Mouse (Mus musculus): ENCODE results near the gene Kcnk6. TPM values are rescaled to one million over a fixed set of nuclear protein-coding genes. Genes with fewer than 3 reads are reported as not detected.
"Not testable (repeated sequence)": the region's sequence is repeated elsewhere in the genome, so short reads cannot be mapped to it uniquely, and the experiment has no call there.

Kcnk6 gene
- total RNA-seq, 4 experiments from 2014 or later = 0.39 to 0.63 (median 0.49) TPM

DNA sequence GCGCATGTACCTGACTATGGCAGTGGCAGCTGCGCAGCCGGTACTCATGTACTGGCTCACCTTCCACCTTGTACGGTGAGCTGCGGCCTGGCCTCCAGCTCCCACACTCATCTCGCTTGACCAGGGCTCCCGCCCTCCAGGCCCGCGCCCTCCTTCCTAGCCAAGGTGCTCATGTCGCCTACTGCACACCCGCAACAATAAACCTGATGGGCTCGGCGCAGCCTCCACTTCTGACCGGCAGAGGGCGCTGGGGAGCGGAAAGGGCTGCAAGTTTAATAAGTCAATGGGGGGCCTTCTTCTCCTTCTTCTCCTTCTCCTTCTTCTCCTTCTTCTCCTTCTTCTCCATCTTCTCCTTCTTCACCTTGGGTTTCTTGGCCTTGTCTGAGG lies 15.0 kb upstream of the Kcnk6 start:
- DNase-seq (ENCODE audit: low spot score in 2 of 2) = peak; percentile 57 to 68

DNA sequence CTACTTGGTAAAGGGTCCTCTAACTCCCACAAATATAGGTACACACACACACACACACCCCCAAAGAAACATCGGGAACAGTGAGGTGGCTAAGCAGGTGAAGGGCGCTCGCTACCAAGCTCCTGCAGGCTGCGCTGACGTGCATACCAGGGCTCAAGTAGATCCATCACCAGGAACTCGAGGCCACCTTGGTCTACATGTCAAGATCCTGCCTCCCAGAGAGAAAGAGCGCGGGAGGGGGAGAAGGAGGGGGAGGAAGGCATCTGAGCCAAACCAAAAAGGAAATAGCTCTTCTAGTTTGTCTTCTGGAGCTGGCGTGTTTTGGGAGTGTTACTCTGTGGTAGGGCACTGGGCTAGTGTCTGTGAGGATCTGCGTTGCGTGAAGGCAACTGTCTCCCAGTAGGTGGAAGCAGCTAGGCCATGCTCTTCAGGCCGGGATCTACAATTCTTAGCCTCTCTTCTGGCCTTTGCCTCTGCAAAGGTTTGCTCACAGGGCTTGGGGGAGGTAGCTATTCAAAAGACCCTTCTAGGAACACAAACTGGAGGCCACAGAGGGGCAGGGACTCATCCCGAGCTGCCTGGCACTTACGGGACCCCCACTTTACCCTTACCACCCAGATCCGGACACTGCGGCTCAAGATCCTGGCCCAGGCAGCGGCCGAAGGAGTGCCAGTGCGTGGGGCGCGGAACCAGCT lies 14.5 kb upstream of the Kcnk6 start:
- no peak for DNase-seq (ENCODE audit: low spot score in 2 of 2)

DNA sequence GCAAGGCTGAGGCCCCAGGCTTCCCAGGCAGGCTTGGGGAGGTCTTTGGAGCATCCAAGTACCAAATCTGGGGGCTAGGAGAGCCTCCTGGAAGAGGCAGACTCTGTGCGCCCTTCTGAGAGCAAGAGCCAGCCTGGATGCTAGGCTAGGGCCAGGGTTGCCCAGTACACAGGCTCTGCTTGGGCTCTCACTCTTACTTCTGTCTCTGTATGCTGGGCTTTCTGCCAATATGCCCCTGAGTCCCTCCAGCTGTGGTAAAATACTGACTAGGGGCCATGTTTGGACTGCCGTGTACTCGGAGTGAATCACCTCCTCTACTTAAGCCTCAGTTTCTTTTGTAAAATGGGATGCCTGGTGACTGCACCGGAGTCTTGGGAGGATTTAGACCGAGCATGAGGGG lies 13.7 kb upstream of the Kcnk6 start:
- no peak for DNase-seq (ENCODE audit: low spot score in 2 of 2)

DNA sequence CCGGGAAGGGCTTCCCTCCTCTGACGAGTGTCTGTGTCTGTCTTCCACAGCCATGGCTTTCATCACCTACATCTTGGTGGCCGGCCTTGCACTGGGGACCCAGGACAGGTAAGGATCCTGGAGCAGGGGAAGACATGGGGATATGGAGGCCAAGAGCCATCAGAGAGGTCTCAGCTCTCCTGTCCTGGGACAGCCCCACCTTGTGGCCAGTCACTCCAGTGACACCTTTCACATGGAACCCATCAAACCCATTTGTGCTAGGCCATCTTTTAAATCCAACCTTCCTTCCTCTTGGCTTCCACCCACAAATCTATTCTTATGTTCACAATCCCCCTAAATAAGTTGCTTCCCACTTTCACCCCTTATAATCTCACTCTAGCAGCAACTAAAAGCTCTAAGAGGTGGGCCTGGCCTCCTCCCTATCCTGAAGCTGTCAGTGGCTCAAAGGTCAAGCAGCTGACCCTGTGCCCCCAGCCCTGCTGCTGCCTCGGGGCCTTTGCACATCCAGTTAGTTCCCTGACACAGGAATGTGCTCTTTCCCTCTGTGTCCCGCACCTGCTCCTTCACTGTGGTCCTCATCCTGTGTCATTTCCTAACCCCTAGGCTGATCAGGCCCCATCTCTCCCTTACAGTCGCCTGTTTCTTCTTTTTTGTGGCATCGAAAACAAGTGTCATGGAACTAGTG lies 12.6 kb upstream of the Kcnk6 start:
- DNase-seq (ENCODE audit: low spot score in 2 of 2) = no peak

DNA sequence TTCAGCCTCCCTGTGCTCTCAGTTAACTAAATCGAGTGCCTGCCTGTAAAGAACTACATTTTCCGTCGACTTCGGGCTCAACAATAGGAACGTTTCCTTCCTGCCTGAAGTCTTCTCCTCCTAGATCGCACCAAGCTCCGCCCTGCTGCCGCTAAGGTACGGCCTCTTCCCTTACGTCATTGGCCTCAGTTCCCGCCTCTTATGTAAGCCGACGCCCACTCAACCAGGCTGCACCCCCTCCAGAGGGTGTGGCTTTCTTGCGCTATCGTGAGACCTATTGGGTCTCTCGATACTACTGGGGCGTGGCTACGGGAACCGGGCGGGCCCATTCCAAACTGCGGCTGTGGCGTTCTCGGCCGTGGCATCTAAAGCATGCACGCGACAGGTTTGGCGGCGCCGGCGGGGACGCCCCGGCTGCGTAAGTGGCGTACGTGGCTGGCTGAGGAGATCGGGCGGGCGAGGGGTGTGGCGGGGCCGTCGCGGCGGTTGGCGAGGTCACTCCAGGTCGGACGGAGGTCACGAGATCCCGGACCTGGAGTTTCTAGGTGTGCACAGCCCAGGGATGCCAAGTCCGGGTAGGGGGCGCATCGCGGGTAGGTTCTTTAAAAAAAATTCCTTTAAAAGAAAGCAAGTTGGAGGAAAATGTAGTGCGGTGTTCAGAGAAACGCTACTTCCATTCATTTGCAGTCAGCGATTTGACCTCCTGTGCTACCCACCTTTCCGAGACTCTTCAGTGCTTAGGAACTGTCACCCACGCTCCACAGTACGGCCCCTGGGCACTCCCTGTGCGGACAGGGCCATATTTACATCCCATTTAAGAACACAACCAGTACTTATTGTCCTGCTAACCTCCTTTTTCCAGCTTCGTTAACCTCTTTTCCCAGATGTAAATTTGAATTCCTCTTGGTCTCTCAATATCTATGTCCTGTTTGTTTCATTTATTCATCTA lies 6.0 kb upstream of the Kcnk6 start, which contains the start of gene Yif1b:
Gene Yif1b, plus strand, starts transcription at position 311 of the 949 bp plus-strand sequence.
- DNase-seq (ENCODE audit: low spot score in 2 of 2) = peak; percentile 97

DNA sequence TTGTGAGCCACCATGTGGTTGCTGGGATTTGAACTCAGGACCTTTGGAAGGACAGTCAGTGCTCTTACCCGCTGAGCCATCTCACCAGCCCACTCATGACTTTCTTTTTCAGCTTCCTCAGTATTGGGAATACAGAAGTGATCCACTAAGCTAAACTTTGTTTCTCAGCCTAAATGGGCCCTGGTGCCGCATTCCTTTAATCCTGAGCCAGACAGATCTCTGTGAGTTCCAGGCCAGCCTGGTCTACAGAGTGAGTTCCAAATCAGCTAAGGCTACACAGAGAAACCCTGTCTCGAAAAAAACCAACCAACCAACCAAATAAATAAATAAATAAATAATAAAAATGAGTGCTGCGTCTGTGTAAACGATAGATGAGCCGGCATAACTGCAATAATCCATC lies 5.3 kb upstream of the Kcnk6 start:
- DNase-seq (ENCODE audit: low spot score in 2 of 2) = not testable (repeated sequence)

DNA sequence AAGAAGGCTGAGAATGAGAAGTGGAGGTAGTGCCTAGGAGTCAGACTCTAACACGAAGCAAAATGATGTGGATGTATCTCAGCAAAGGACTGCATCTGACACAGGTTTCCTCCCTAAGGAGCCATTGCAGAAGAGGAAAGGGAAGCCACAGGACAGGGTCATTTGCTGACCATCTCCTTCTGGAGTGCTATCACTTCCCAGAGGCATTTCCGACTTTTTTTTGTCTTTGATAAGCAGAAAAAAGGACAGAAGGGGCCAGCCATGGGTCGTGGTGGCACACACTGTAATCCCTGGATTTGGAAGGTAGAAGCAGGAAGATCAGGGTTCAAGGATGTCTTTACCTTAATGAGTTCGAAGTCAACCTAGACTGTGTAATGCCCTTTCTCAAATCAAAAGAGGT lies 4.3 kb upstream of the Kcnk6 start:
- DNase-seq (ENCODE audit: low spot score in 2 of 2) = no peak

DNA sequence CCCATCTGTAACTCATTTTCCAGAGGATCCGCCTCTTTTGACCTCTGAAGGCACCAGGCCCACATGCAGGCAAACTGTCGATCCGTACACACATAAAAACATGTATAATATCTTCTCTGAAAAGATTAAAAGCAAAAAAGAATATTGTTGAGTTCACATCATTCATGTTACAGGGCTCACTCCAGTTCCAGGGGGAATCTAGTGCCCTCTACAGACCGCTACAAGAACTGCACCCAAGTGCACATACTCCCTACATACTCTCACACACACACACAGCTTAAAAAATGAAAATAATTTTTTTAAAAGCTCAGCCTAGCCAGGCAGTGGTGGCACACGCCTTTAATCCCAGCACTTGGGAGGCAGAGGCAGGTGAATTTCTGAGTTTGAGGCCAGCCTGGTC lies 2.3 kb upstream of the Kcnk6 start:
- no peak for DNase-seq (ENCODE audit: low spot score in 2 of 2)

DNA sequence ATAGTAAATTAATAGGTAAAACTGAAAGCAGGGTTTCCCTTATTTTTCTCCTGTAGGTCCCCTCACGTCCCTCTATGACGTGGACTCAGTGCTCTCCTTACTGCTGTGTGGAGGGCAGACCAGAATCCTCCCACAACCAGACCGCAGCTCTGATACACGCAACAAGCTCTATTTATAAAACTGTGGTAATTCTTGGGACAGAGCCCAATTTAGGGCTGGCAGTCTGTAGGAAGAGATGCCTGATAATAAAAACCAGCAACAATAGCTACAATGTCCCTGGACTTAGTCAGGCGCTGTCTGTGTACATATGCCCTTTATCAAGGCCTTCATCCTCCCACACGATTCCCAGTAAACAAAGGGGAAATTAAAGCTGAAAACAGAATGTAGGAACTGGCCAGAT lies 1.4 kb upstream of the Kcnk6 start:
- no peak for DNase-seq (ENCODE audit: low spot score in 2 of 2)

DNA sequence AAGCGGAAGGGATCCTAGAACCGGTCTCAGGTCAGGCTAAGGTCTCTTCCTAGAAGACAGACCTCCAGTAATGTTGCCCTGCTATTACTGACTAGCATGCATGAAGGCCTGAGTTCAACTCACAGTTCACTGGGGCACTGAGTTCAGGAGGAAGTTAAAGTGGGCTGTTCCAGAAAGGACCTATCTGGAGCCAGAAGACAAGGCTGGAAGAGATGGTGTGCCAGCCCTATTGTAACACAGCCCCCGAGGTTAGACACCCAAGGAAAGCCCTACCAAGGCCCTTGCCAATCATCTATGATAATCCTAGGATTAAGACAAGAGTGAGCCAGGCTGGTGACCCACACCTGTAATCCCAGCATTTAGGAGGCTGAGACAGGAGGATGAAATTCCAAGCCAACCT lies 798 bp downstream of the Kcnk6 start:
- no peak for DNase-seq (ENCODE audit: low spot score in 2 of 2)

DNA sequence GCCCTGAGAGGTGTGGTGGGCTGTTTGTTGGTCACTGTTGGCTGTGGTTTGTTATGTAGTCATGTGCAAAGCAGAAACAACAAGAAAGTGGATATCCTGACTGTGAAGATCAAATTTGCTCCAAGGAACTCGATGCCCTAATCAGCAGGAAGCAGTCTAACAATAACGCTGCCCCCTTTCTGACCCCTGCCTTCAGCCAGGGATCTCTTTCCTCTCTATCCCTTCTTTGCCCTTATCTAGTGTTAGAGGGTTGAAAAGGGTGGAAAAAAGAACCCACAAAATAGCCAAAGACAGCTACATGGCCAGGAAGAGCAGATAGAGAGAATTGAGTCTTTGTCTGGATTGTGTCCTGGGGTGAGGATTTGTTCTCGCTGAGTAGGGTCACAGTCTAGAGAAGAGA lies 1.8 kb downstream of the Kcnk6 start:
- no peak for DNase-seq (ENCODE audit: low spot score in 2 of 2)

DNA sequence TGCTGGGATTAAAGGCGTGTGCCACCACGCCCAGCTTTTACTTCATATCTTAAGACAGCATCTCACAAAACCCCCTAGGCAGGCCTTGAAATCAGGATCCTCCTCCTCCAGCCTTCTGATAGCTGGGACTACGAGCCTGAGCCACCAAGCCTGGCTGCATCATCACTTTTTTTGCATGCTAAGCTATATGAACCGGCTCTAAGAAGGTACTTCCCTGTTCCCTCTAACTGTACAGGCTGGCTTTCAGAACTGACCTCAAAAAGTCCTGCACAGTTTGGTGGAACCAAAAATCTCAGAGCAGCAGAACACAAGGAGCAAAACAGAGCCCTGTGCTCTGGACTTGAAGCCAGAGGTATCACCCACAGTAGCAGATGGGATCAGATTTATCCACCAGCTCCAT lies 4.1 kb downstream of the Kcnk6 start:
- DNase-seq (ENCODE audit: low spot score in 2 of 2) = no peak

DNA sequence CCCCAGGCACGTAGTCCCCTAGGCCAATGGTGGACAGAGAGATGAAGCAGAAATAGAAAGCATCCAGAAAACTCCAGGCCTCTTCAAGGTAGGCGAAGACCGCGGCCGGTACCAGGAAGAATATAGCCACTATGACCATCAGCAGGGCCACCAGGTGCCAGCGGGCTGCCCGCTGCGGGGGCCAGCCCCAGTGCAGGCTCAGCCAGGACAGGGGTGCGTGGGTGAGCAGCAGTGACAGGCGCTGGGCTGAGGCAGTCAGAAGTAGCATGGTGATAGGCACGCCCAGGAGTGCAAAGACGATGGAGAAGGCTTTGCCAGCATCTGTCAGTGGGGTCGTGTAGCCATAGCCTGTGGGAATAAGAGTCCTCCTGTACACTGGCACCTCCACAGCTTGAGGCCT lies 6.8 kb downstream of the Kcnk6 start:
- DNase-seq (ENCODE audit: low spot score in 2 of 2) = no peak

DNA sequence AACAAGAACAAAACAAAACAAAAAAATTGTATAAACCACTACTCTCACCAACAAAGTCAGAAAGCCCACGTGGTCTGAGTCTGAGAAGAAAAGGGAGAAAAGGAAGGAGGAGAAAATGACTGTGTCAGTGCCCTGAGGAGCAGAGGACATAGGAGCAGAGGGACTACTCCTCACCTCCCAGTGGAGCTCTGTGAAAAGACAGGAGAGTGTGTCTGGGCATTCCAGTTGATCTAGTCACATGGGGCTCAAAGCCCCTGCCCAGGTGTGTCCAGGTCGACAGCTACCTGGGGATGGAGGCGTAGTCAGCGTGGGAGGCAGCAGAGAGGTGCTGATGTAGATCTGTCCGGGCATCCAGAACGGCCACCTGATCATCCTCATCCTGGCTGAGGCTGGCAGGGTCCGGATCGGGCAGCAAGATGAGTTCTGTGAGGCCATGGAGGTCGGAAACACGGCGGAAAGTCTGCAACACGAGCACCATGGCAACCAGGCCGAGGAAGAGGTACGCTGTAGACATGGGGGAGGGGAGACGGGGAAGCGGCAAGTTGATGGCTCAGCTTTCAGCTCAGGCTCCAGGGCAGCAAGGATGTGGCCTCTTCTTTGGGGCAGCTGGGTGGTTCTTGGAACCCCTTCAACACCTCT lies 7.4 kb downstream of the Kcnk6 start:
- no peak for DNase-seq (ENCODE audit: low spot score in 2 of 2)

DNA sequence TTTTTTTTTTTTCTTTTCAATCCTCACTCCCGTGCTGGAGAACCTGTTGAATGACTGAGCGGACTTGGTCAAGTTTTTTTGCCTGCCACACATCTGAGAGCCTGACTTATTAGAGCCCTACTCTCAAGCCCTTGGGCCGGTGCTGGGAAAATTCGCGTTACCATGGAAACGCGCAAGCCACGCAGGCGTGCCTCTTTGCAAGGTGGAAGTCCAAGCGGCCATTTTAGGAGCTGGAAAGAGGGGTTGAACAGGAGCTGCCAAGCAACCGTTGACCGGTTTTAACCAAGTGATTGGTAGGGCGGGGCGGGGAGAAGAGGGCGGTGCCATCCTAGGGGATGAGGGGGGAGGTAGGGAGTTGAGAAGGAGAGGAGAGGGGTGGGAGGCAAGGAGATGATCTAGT lies 17.5 kb downstream of the Kcnk6 start:
- no peak for DNase-seq (ENCODE audit: low spot score in 2 of 2)

DNA sequence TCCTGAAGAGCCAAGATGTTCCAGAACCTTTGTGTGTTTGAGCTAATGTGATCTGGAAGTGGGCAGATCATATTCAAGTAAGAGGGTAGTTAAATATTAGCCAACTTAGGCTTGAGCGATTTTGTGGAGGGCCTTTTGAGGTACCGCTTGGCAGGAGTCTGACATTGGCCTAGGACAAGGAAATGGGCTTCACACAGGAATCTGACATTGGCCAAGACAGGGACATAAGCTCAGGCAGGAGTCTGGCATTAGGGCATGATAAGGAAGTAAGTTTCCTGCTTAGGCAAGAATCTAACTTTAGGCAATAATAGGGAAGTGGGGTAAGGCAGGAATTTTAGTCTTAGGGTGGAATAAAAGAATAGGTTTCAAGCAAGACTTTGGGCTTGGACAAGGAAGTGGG lies 18.1 kb downstream of the Kcnk6 start:
- no peak for DNase-seq (ENCODE audit: low spot score in 2 of 2)

DNA sequence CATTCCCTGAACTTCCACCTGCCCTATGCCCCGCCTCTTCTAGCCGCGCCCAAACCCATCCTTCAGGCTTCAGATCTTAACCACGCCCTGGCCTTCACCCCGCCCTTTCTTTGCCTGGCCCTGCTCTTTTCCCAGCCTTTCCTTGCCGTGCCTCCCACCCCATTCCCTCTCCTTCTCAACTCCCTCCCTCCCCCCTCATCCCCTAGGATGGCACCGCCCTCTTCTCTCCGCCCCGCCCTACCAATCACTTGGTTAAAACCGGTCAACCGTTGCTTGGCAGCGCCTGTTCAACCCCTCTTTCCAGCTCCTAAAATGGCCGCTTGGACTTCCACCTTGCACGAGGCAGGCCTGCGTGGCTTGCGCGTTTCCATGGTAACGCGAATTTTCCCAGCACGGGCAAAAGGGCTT lies 18.6 kb downstream of the Kcnk6 start, which contains the start of gene Catsperg1:
Gene Catsperg1, minus strand, starts transcription at position 361 of the 408 bp plus-strand sequence.
- no peak for DNase-seq (ENCODE audit: low spot score in 2 of 2)

DNA sequence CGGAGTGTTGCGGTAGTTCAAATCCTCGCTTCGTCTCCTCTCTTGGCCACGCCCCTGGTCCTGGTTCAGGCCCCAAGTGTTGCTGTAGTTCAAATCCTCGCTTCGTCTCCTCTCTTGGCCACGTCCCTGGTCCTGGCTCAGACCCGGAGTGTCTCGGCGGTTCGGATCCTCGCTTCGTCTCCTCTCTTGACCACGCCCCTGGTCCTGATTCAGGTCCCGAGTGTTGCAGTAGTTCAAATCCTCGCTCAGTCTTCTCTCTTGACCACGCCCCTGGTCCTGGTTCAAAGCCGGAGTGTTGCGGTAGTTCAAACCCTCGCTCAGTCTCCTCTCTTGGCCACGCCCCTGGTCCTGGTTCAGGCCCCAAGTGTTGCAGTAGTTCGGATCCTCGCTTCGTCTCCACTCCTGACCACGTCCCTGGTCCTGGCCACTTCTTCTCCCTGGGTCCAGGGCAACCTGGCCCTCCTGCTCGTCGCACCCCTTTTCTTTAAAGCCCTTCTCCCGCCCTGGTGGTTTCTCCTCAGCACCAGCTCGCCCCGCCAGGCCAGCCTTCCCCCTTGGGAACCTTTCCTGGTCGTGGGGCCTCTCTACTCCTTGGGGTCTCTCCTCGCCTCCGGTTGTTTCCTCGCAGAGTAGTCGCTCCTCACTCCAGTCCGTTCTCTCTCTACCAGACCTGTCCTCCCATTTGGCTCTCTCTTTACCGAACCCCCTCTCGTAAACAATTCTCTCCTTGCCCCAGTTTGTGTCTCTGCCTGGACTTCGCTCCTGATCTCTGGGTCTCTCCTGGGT lies 19.3 kb downstream of the Kcnk6 start:
- not testable (repeated sequence) for DNase-seq (ENCODE audit: low spot score in 2 of 2)

DNA sequence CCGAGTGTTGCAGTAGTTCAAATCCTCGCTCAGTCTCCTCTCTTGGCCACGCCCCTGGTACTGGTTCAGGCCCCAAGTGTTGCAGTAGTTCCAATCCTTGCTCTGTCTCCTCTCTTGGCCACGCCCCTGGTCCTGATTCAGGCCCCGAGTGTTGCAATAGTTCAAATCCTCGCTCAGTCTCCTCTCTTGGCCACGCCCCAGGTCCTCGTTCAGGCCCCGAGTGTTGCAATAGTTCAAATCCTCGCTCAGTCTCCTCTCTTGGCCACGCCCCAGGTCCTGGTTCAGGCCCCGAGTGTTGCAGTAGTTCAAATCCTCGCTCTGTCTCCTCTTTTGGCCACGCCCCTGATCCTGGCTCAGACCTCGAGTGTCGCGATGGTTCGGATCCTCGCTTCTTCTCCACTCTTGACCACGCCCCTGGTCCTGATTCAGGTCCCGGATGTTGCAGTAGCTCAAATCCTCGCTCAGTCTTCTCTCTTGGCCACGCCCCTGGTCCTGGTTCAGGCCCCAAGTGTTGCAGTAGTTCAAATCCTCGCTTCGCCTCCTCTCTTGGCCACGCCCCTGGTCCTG lies 20.0 kb downstream of the Kcnk6 start:
- DNase-seq (ENCODE audit: low spot score in 2 of 2) = no peak

All from gastrocnemius, adult 8-10 months (tissue).